Mouse (Mus musculus) large intestine, adult 2 months (tissue): ENCODE data around the gene Nnmt. TPM values are rescaled to one million over a fixed set of nuclear protein-coding genes. Genes with fewer than 3 reads are reported as not detected.

Experiments
- DNase-seq: peaks from one replicate; pipeline ENCODE4 v3.0.0-alpha.2; 2012; ENCODE audit warnings: low read depth, low spot score
- WGBS: fragments of 180-500 bp; shearing (Covaris S2); methylation state at CpG from one replicate; pipeline ENCODE4 v1.1.7; 2018; 5-methylcytosine and 5-hydroxymethylcytosine counted together
- polyA plus RNA-seq: library from polyadenylated mRNA; depleted of rRNA; stranded (reverse); fragments of >200 nt; gene quantifications from 2 replicates; pipeline ENCODE4 v1.2.3, GENCODE M21; 2012; rRNA removed

Gene Nnmt
- polyA plus RNA-seq, 1 experiment, result 2.5 TPM

- WGBS, result 73% methylated on average over 4 of the region's 4 CpGs
- no peak for DNase-seq
Observed at GRCm38 (mm10) chr9:48590606-48591005, 14.3 kb downstream of the Nnmt start.

- peak; percentile 38 for DNase-seq
- 5% methylated on average over 4 of the region's 4 CpGs for WGBS
Observed at GRCm38 (mm10) chr9:48586332-48586731, 18.6 kb downstream of the Nnmt start.

GRCm38 (mm10) chr9:48580808-48581207, 24.1 kb downstream of the Nnmt start:
- WGBS, result 82% methylated on average over 1 of the region's 1 CpGs
- DNase-seq, result no peak

- 85% methylated on average over 5 of the region's 5 CpGs for WGBS
- no peak for DNase-seq
Observed at GRCm38 (mm10) chr9:48562388-48562787, 42.6 kb downstream of the Nnmt start.

- WGBS, result 21% methylated on average over 4 of the region's 4 CpGs
- peak; percentile 24 for DNase-seq
Observed at GRCm38 (mm10) chr9:48559482-48560139, 45.3 kb downstream of the Nnmt start.

- DNase-seq, result no peak
- 65% methylated on average over 4 of the region's 4 CpGs for WGBS
Observed at GRCm38 (mm10) chr9:48558637-48559036, 46.3 kb downstream of the Nnmt start.

GRCm38 (mm10) chr9:48549056-48549455, 55.9 kb downstream of the Nnmt start:
- no peak for DNase-seq
- WGBS, result 72% methylated on average over 2 of the region's 2 CpGs

GRCm38 (mm10) chr9:48547233-48547632, 57.7 kb downstream of the Nnmt start:
- DNase-seq, result no peak

Other genes with a start within 250 kb of the Nnmt start
- 38.0 and 43.7 TPM in 2 replicates for gene Rexo2, start 124.5 kb downstream of the Nnmt start, polyA plus RNA-seq
- gene Rbm7, start 109.9 kb downstream of the Nnmt start, polyA plus RNA-seq, result 21.9 and 24.4 TPM in 2 replicates
- 36.6 and 37.8 TPM in 2 replicates for gene Gm5617, start 109.7 kb downstream of the Nnmt start, polyA plus RNA-seq
- gene Zbtb16, start 231.1 kb upstream of the Nnmt start, polyA plus RNA-seq, result 1.2 and 3.1 TPM in 2 replicates